Mouse (Mus musculus) thymus, postnatal 25 days (tissue): Measurements from ENCODE around the gene Erich4.
A peak's percentile ranks its signal among the peaks of the same experiment; 100 is the strongest.

Experiments
- DNase-seq: peaks from one replicate; pipeline ENCODE4 v3.0.0; 2022

The Erich4 gene

GRCm38 (mm10) chr7:25620751-25621150 is 5.1 kb upstream of the Erich4 start:
- no peak for DNase-seq

GRCm38 (mm10) chr7:25620101-25620500 is 4.4 kb upstream of the Erich4 start:
- DNase-seq = no peak

GRCm38 (mm10) chr7:25619722-25619991 is 4.0 kb upstream of the Erich4 start:
- DNase-seq = no peak

- DNase-seq = peak; percentile 94
These were observed 3.4 kb upstream of the Erich4 start, which contains the start of gene Dmac2 for GRCm38 (mm10) chr7:25618865-25619721. Gene Dmac2 (plus strand): TSS chr7:25619414.

- no peak for DNase-seq
These were observed 1.9 kb upstream of the Erich4 start for GRCm38 (mm10) chr7:25617376-25618160.

GRCm38 (mm10) chr7:25614831-25615705 is 624 bp downstream of the Erich4 start:
- DNase-seq = no peak

GRCm38 (mm10) chr7:25614086-25614485 is 1.6 kb downstream of the Erich4 start:
- DNase-seq = no peak

GRCm38 (mm10) chr7:25611501-25611900 is 4.2 kb downstream of the Erich4 start:
- no peak for DNase-seq

GRCm38 (mm10) chr7:25610056-25610455 is 5.6 kb downstream of the Erich4 start:
- no peak for DNase-seq

GRCm38 (mm10) chr7:25607196-25607595 is 8.5 kb downstream of the Erich4 start:
- DNase-seq = no peak

- DNase-seq = no peak
These were observed 9.0 kb downstream of the Erich4 start for GRCm38 (mm10) chr7:25606625-25607063.

- DNase-seq = no peak
These were observed 14.3 kb downstream of the Erich4 start for GRCm38 (mm10) chr7:25601346-25601745.

- DNase-seq = no peak
These were observed 15.0 kb downstream of the Erich4 start for GRCm38 (mm10) chr7:25600666-25601065.

GRCm38 (mm10) chr7:25599663-25600062 is 16.0 kb downstream of the Erich4 start:
- peak; percentile 78 for DNase-seq

GRCm38 (mm10) chr7:25593859-25594258 is 21.8 kb downstream of the Erich4 start:
- no peak for DNase-seq

GRCm38 (mm10) chr7:25591226-25591625 is 24.5 kb downstream of the Erich4 start:
- DNase-seq = no peak

GRCm38 (mm10) chr7:25585351-25586204 is 30.1 kb downstream of the Erich4 start:
- no peak for DNase-seq

- DNase-seq = no peak
These were observed 31.0 kb downstream of the Erich4 start for GRCm38 (mm10) chr7:25584651-25585050.

GRCm38 (mm10) chr7:25582301-25582810 is 33.3 kb downstream of the Erich4 start:
- DNase-seq = no peak

- no peak for DNase-seq
These were observed 36.3 kb downstream of the Erich4 start for GRCm38 (mm10) chr7:25579441-25579840.

GRCm38 (mm10) chr7:25576793-25577437 is 38.8 kb downstream of the Erich4 start:
- DNase-seq = peak; percentile 44
